Mouse (Mus musculus): ENCODE results near the gene Ccne1.

The Ccne1 gene

DNA sequence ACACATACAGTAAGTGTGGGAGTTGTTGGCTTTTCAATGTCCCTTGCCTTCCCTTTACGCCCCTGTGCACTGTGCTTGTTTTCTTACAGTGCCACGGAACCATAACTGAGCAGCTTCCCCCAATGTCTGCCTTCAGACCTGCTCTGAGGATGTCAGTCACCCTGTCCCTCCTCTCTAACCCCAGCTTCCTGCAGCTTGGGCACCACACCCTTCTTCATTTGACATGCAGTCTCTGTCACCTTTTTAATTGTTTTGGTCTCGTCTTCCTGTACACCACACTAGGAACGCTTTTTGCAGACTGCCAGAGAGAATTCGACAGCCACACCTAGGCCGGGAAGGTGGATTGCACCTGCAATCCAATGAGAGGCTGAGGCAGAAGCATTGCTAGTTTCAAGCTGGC lies 13.0 kb downstream of the Ccne1 start:
- 87% methylated on average over 6 of the region's 6 CpGs for WGBS

DNA sequence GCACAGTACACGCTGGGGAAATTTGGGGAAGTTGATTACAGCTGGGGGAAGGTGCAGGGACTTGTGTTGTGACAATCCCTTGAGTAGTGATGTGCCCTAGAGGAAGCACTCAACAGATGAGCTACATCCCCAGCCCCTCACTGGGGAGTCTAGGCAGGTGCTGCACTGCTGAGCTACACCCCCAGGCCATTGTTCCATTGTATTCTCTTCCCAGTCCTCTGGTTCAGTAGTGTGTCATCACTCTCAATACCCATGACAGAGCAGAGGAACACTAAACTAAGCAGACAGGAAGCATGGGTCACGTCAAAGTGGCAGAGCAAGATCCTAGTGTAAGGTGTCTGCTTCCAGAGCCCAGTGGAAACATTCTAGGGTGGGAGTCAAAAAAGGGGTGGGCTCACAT lies 14.2 kb downstream of the Ccne1 start:
- 65% methylated on average over 2 of the region's 2 CpGs for WGBS

DNA sequence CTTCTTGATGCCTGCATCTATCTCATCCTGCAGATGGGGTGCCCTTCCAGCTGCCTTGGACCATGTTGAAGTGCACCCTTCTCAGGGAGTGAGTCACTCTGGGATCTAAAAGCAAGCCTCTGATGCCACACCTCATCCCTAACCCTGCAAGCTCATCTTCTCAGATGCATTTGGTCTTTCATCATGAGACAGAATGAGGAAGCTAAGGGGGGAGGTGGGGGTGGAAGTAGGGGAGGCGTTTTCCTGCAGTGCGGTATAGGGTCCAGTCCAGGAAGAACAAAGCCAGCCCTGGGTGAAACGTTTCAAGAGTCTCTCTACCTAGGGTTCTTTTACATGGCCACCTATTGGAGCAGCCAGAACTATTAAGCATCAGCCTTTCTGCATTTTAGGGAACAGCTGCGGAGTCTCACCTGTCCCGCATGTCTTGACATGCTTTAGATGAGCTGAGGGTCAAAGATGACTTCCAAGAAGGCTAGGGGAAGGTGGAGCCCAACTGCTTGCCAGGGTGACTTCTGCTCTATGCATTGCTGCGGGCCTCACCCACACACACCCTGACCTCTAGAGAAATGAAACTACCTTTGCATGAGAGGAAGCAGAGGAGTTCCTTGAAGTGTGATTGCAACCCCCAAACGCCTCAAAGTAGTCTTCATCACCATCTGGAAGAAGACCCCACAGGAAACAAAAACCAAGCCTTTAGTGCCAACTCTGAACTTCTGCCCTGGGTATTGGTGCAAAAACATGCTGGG lies 17.2 kb downstream of the Ccne1 start:
- 79% methylated on average over 7 of the region's 7 CpGs for WGBS

DNA sequence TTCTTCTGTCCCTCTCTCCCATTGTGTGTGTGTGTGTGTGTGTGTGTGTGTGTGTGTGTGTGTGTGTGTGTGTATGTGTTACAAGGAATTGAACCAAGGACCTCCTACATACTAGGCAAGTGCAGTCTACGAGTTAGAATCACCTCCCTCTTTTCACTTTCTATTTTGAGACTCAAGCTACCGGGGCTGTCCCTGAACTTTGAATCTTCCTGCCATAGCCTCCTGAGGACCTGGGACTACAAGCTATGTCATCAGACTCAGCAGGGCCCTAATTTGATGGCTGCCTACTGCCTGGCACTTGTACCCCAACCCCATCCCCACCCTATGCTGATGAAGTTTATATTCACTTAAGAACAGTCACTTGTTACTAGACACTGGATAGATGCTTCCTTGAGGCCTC lies 18.9 kb downstream of the Ccne1 start:
- WGBS = 20% methylated on average over 2 of the region's 2 CpGs

DNA sequence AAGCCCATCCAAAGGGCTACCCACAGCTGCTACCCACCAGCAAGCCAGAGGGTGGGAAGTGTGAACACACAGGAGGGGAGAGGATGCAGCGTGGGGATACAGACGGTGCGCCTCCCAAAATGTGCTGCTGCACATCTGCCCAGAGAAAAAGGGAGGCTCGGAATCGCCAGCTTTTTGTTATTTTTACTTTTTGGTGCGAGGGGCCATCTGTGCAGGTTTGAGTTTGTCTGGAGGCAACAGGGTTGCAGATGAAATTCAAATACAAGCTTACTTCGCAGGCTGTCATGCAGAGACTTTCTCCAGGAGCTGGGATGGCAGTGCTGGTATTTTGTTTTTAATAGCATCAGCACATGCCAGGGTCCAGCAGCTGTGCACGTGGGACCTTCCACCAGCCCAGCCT lies 19.5 kb downstream of the Ccne1 start:
- WGBS = 46% methylated on average over 8 of the region's 8 CpGs

DNA sequence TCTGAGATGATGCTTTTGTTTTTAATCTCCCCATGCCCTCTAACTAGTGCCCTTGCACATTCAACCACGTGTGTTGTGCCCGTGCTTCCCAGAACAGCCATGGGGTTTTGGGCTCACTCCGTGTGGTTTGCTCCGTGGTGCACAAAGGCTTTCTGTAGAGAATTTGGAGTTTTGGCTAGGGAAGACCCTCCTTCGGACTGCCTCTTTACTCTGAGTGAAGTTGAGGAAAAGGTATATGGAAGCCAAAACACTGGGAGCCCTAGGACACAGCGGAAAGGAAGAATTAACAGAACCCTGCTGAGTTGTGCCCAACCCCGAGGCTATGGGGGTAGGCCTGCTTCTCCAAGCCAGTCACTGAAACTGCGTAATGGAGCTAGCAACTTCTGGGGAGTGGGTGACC lies 20.9 kb downstream of the Ccne1 start:
- 72% methylated on average over 8 of the region's 8 CpGs for WGBS

DNA sequence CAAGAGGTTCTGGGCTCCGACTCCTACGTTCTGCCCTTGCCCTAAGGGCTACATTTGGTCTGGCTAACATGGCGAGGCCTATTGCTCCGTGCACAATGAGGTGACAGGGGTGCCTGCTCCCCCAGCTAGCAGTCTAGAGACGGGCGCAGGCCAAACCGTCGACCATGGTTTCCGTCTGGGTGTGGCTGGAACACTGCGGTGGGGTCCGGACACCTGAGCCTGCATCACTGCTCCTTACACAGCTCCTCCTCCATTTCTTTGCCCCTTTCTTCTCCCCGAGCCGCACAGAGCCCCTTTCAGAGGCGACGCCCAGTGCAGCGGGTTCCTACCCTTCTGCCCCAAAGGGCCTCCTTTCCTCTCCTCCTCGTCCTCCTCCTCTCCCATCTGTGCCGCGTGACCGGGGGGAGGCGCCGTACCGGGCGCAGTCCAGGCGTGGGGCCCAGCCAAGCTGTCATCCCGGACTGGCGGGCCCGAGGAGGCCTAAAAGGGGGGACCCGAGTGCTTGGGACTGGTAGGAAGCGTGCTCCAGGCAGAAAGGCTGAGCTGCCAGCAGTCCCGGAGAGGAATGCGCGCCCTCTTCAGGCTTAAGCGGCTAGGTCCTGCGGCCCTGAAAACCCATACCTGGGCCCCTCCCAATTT lies 21.6 kb downstream of the Ccne1 start:
- WGBS = 5% methylated on average over 35 of the region's 35 CpGs

DNA sequence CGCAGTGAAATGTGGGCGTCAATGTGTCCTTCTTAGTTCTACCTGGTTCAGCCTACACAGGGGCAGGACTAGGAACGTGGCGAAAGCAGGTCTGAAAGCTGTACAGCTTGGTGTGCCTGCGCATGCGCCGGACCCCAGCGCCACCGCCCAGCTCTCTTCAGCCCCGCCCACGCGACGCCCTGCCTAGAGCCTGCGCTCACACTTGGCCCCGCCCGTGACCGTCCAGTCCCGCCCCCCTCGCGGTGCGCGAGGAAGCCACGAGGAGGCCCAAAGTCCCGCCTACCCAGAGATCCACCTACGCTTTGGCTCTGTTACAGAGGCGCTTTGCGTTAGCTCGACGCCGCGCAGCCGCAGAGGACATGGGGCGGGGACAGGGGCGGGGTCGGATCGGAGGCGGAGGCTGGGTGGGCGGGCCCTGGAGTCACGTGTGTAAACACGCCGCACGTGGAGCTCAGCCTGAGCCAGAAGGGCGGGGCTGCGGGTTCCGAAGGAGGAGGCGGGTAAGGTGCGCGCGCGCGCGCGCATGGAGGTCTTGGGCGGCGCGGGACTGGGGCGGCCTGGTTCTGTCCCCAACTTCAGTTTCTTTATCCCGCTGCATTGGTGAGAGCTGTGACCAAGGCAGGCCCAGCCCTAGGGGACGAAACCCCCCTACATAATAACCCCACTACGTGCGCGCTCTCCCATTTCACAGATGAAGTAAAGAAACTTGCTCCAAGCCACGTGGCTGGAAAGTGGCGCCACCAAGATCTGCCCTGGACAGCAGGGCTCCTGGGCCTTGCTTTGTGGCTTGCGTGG lies 22.4 kb downstream of the Ccne1 start:
- WGBS = 1% methylated on average over 64 of the region's 65 CpGs

DNA sequence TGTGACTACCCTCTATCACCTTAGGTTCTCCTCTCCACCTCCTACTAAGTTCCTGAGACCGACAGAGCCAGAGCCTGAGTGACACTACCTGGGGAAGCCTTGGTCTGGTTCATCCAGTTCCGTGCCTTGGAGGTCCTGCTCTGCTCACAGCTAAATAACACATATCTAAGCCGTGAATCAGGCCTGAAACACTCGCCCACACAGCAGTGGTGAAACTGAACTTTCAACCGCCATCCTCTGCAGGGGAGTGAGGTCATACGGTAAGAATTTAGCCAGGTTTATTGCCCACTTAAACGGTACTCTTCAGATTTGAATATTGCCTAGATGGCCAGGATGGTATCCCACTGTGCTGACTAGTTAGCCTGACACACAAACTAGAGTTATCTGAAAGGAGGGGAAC lies 30.1 kb downstream of the Ccne1 start:
- WGBS = 80% methylated on average over 7 of the region's 7 CpGs

DNA sequence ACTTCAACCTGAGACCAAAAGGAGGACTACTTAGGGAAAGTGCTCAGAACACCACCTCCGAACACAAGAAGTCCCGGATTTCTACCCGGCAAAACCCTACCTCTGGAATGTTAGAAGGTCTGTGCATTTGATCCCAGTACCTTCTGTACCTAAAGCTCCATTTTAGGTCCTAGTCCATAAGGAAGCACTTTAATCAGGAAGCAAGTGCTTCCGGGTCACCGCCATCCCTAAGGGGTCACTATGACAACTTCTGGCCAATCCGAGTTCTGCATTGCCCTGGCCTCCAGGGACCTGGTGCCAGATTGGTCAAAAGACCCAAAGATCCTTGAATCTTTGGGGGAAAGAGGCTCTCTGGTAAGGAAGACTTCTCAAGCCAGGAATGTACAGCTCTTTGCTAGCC lies 31.8 kb downstream of the Ccne1 start:
- WGBS = 65% methylated on average over 6 of the region's 6 CpGs

DNA sequence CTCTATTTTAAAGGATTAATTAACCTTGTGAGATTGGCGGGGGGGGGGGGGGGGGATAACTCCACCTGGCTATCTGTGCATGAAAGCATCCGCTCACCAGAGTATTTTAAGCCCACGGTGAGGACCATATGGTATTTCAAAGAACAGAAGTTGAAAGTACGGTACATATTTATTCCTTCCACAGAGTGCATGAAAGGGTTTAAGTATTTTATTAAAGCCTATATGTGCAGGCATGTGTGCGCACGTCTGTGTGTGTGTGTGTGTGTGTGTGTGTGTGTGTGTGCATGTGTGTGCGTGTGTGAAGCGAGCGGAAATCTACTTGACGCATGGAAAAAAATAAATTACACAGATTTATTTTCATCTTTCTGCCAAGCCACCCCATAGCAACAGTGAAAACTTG lies 32.4 kb downstream of the Ccne1 start:
- 37% methylated on average over 10 of the region's 10 CpGs for WGBS

DNA sequence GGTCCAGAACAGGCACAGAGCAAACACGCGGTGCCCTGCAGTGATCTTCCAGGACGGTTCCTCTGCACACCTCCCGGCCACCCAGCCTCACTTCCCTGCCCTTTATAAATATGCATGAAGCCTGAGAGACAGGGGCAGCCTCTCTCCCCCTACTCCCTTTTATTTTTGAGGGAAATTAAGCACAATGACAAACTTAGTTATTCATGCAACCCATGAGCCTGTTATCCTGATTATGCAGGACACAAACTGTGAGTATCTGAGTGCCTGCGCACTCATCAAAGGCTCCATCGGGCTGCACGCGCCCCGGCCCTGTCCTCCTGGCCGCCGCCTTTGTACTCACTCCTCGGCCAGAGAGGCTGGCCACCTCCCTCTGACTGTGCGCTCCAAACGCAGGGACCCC lies 32.8 kb downstream of the Ccne1 start:
- WGBS = 5% methylated on average over 14 of the region's 14 CpGs

DNA sequence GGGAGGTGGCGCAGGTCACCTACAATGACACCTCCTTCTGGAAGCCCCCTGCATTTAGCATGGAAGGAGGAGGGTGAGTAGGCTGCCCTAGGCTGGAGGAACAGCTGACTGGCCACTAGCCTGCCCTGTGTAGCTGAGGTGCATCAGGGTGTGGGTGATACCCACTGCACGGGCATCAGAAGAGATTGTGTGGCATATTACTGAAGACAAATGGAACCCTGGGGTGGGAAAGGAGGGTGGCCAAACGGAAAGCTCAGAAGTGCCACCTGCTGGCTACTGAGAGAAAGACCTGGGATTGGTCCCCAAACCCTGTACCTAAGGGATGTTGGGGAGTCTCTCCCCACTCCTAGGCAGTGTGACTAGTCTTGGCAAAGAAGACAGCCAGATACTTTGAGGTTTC lies 33.6 kb downstream of the Ccne1 start:
- WGBS = 21% methylated on average over 3 of the region's 3 CpGs

DNA sequence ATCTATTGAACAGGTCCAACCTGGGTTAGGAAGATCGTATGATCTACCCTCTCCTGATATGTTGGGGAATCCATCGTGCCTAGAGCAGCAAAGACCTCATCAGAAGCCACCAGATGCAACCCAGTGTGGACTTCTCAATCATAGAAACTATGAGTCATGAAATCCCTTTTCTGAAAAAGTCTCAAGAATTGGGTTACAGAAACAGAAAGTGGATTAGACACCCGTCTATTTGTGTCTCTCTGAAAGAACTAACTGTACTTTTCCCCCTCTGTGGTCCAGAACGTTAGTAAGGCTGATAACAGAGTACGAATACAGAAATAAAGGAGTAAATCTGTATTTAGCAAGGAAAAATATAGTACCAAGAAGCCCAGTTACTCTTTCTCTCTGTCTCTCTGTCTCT lies 36.3 kb downstream of the Ccne1 start:
- 43% methylated on average over 5 of the region's 5 CpGs for WGBS

DNA sequence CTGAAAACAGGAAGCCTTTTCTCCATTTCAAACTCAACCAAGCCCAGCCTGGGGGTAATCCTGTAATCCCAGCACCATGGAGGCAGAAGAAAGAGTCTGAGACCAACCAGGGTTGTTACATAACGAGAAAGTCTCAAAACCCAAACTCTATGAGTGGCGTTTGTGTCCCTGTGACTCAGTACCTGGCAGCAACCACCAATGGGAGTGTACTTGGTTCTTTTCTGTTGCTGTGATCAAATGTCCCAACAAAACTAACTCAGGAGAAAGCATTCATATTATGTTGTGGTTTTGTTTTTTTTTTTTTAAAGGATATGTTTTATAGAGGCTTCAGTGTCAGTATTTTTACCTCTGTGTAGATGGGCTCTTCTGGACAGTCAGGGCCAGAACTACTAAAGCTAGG lies 36.7 kb downstream of the Ccne1 start:
- 21% methylated on average over 2 of the region's 2 CpGs for WGBS

DNA sequence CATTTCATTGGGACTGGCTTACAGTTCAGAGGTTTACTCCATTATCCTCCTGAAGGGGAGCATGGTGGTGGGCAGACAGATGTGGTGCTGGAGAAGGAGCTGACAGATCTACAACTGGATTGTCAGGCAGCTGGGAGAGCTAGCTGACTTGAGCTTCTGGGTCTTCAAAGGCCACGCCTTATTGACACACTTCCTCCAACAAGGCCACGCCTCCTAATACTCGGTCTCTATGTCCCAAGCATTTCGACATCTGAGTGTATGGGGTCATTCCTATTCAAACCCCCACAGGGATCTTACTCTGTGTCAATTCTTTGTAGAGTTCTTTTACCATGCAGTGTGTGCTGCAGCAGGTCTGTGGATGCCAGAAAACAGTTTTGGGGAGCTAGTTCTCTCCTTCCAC lies 42.9 kb downstream of the Ccne1 start:
- 65% methylated on average over 4 of the region's 4 CpGs for WGBS

DNA sequence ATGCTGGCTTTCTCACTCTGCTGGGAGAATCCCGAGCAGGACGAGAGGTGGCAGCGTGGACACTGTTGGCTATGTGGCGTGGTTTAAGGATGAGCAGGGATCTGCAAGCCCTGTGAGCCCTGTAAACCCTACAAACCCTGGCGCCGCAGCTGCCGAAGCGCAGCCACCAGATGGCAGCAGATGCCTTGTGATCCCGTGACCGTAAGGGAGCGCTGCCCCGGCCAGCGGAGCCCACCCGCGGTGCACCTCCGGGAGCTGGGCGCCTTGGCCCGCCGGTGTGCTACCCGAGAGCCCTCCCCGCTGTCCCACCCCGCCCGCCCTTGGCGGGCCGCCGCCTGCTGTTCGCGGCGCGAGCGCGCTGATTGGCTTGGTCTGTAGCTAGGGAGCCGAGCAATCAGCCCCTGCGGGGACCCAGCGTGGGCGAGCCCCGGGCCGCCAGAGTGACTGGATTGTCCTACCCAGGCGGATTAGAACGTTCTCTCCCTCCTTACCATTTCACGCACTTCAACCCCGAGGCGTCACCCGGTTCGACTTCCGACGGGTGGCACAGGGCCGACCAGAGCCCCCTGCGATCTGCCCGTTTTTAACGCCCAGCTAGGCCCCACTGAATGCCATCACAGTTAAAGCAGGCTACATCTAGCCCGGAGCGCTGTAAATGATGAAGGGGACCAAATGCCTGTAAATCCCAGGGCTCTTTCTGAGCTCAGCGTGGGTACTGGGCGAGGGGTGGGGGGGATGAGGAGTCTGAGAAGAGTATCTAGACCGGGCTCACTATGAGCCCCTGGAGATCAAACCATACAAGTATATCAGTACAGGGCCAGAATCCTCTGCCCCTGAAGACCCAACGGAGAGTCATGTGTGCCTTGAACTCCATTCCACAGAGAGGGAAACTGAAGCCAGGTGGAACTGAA lies 46.0 kb downstream of the Ccne1 start:
- WGBS = 2% methylated on average over 57 of the region's 57 CpGs

DNA sequence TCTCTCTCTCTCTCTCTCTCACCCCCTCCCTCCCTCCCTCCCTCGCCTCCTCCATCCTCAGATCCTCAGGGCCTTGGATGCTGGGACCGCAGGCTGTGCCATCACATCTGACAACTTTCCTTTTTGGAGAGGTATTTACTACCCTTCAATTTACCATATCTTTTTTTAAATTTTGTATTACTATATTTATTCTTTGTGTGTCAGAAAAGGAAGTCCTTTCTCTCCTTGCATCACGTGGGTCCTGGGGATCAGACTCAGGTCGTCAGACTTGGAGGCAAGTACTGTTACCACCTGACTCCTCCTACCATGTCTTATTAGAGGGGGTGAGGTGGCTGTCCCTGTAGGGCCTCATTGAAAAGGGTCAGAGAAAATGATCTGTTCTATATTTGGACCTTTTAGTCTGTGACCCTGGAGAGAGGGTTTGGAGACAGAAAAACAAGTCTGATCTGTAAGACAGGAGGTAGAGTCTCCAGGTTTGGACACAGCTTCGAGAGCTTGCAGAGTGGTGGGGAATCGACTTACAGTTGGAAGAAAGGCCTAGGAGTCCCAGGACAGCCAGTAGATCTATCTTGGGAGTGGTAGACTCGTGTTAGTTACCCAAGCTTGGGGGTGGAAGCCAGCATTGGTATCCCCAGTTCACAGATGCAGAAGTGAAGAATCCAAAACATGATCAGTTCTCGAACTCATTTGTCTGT lies 47.6 kb downstream of the Ccne1 start:
- 65% methylated on average over 8 of the region's 8 CpGs for WGBS

DNA sequence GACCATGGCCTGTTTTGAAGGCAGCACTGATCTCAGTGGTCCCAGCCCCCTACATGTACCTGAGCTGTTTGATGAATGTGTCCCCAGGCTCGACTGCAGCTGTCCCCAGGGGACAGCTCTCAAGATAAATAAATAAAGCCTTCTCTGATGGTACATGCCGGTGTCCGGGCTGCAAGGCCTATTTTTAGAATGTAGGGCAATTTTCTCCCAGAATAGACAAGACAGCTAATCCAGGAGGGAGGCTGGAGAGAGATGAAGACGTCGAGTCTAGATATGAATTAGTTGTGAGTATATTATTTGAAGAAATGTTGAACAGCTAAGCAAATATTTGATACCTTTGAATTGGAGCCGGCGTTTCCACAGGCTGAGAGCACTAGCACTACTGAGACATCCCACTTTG lies 48.2 kb downstream of the Ccne1 start:
- 40% methylated on average over 7 of the region's 7 CpGs for WGBS

DNA sequence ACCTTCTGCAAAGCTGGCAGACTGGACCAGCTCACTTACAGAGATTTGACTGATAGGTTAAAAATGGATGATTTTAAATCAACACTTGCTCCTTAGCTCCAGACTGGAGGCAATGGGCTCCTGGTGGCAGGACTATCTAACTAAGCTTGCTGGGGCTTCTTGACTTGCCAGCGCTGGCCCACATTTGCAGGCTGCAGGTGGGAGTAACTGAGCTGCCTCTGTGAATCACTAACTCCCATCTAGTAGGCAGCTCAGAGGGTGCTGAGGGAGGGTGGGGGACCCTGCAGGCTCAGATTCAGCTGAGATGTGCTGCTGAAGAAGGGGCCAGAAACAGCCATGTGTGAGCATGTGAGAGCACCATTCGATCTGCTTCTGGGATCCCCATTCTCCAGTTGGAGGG lies 51.3 kb downstream of the Ccne1 start:
- WGBS = 42% methylated on average over 2 of the region's 2 CpGs

DNA sequence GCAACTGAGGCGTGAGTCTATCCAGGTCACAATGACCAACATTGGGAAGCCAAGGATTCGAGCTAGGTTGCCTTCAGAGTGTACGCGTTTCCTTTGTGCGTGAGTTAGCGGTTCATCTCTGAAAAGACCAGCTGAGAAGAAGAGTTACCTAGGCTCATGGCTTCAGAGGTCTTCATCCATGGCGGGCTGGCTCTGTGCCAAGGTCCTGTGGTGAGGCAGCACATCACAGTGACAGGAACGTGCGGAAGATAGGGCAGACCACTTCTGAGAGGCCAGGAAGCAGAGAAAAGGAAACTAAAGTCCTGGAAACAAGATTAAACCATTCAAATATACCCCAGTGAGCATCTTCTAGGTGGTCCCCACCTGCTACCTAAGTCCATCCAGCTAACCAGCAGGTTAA lies 53.1 kb downstream of the Ccne1 start:
- 88% methylated on average over 9 of the region's 9 CpGs for WGBS
